In genomic region chr9:49704196-49704967, GRCm38 (mm10) we compare ENCODE assay signal across 21 mouse cellular contexts.
DNase-seq lines count a peak whose midpoint lies in the region; ATAC-seq and TF ChIP-seq lines count a peak whose summit lies in the region.
"Had no signal": no experiment of that assay in that cellular context is flagged by ENCODE, and none has a peak within 500 bp of the region (broad histone marks: within the 10 kb centered on the region; RNA-seq: fewer than 3 reads in every experiment).

No protein-coding gene starts in this region.

- no peaks in the 10 kb centered on the region for H3K9me3 ChIP-seq in hindbrain, embryonic 14.5 days (ENCODE audit: control insufficient read depth, low read length)
- H3K9me3 ChIP-seq in hindbrain, postnatal 0 days (ENCODE audit: low read length), result no peaks in the 10 kb centered on the region
- no peaks in the 10 kb centered on the region for H3K9me3 ChIP-seq in midbrain, embryonic 11.5 days (ENCODE audit: control insufficient read depth, low read length)
- no peaks in the 10 kb centered on the region for H3K9me3 ChIP-seq in midbrain, embryonic 10.5 days (replicated peaks)
- no peaks in the 10 kb centered on the region for H3K9me3 ChIP-seq in kidney, embryonic 15.5 days (replicated peaks)
- H3K9me3 ChIP-seq: embryonic facial prominence, embryonic 10.5 days; heart, embryonic 15.5 days; intestine, embryonic 15.5 days; limb, embryonic 10.5 days; midbrain, embryonic 12.5 days had no signal

- H3K27me3 ChIP-seq in hindbrain, embryonic 14.5 days (ENCODE audit: control insufficient read depth, insufficient read depth, low read length), result no peaks in the 10 kb centered on the region
- no peaks in the 10 kb centered on the region for H3K27me3 ChIP-seq in hindbrain, postnatal 0 days (ENCODE audit: insufficient read depth, low read length)
- H3K27me3 ChIP-seq in midbrain, embryonic 11.5 days (ENCODE audit: control insufficient read depth, insufficient read depth, low read length), result no peaks in the 10 kb centered on the region
- H3K27me3 ChIP-seq in midbrain, embryonic 10.5 days (ENCODE audit: low read depth, poor library complexity, severe bottlenecking), result no peaks in the 10 kb centered on the region
- H3K27me3 ChIP-seq in kidney, embryonic 15.5 days, result no peaks in the 10 kb centered on the region
- H3K27me3 ChIP-seq: heart, embryonic 15.5 days; intestine, embryonic 15.5 days; midbrain, embryonic 12.5 days had no signal

- no peak overlapping the region for H3K4me3 ChIP-seq in hindbrain, embryonic 14.5 days (replicated peaks; ENCODE audit: low read length)
- H3K4me3 ChIP-seq in hindbrain, postnatal 0 days (ENCODE audit: low read length), result no peak overlapping the region
- H3K4me3 ChIP-seq in midbrain, embryonic 11.5 days (ENCODE audit: low read depth, low read length), result no peak overlapping the region
- no peak overlapping the region for H3K4me3 ChIP-seq in midbrain, embryonic 10.5 days
- no peak overlapping the region for H3K4me3 ChIP-seq in kidney, embryonic 15.5 days (replicated peaks)
- no peak overlapping the region for H3K4me3 ChIP-seq in left cerebral cortex, adult 2 months
- H3K4me3 ChIP-seq: embryonic facial prominence, embryonic 10.5 days; heart, embryonic 15.5 days; intestine, embryonic 15.5 days; limb, embryonic 10.5 days; midbrain, embryonic 12.5 days had no signal

- 70% methylated on average over 9 of the region's 9 CpGs for WGBS in hindbrain, embryonic 14.5 days
- 77% methylated on average over 9 of the region's 9 CpGs for WGBS in hindbrain, postnatal 0 days
- 88% methylated on average over 9 of the region's 9 CpGs for WGBS in midbrain, embryonic 11.5 days
- 90% methylated on average over 9 of the region's 9 CpGs for WGBS in midbrain, embryonic 10.5 days
- WGBS in kidney, embryonic 15.5 days, result 72% methylated on average over 9 of the region's 9 CpGs

- peaks cover 13% of the 10 kb centered on the region for H3K4me1 ChIP-seq in hindbrain, embryonic 14.5 days (replicated peaks; ENCODE audit: control insufficient read depth, insufficient read depth, low read length)
- H3K4me1 ChIP-seq in hindbrain, postnatal 0 days (ENCODE audit: insufficient read depth, low read length), result peaks cover 3% of the 10 kb centered on the region; the same call in 1 of the 2 replicates
- H3K4me1 ChIP-seq in midbrain, embryonic 11.5 days (ENCODE audit: control insufficient read depth, insufficient read depth, low read length), result no peaks in the 10 kb centered on the region
- H3K4me1 ChIP-seq in midbrain, embryonic 10.5 days, result no peaks in the 10 kb centered on the region; the same call in 1 of the 2 replicates
- no peaks in the 10 kb centered on the region for H3K4me1 ChIP-seq in kidney, embryonic 15.5 days
- H3K4me1 ChIP-seq: embryonic facial prominence, embryonic 10.5 days; intestine, embryonic 15.5 days; limb, embryonic 10.5 days; midbrain, embryonic 12.5 days had no signal

- H3K36me3 ChIP-seq in hindbrain, embryonic 14.5 days (replicated peaks; ENCODE audit: control insufficient read depth, insufficient read depth), result 0 out of 2 replicates have a peak, but pooled peaks cover 5% of the 10 kb centered on the region
- no peaks in the 10 kb centered on the region for H3K36me3 ChIP-seq in hindbrain, postnatal 0 days (ENCODE audit: insufficient read depth, low read length)
- H3K36me3 ChIP-seq in midbrain, embryonic 11.5 days (ENCODE audit: control insufficient read depth, insufficient read depth, low read length), result no peaks in the 10 kb centered on the region
- no peaks in the 10 kb centered on the region for H3K36me3 ChIP-seq in midbrain, embryonic 10.5 days
- H3K36me3 ChIP-seq in kidney, embryonic 15.5 days, result 0 out of 2 replicates have a peak, but pooled peaks cover 9% of the 10 kb centered on the region
- H3K36me3 ChIP-seq: embryonic facial prominence, embryonic 10.5 days; heart, embryonic 15.5 days; intestine, embryonic 15.5 days; limb, embryonic 10.5 days; midbrain, embryonic 12.5 days had no signal

- no peak for TF ChIP-seq CTCF in hindbrain, postnatal 0 days (IDR thresholded peaks at IDR 0.05; ENCODE audit: low read depth)
- no peak for TF ChIP-seq CTCF in left cerebral cortex, adult 2 months (IDR thresholded peaks at IDR 0.05)

- no peak for DNase-seq in hindbrain, embryonic 14.5 days (ENCODE audit: low spot score)
- DNase-seq in hindbrain, postnatal 0 days (ENCODE audit: low spot score), result no peak
- DNase-seq in midbrain, embryonic 11.5 days (ENCODE audit: low spot score, missing footprints), result peak; percentile 54
- DNase-seq in midbrain, embryonic 10.5 days (ENCODE audit: low spot score), result no peak
- peak; percentile 23 to 45 for DNase-seq in kidney, postnatal 4 days
- DNase-seq in urinary bladder, postnatal 14 days (ENCODE audit: low spot score), result no peak
- no peak for DNase-seq in left cerebral cortex, adult 2 months (ENCODE audit: extremely low spot score in 1 of 2, low spot score in 2 of 2)
- DNase-seq: cerebellum, adult 11 months; cerebellum, postnatal 10 days; gastrocnemius, postnatal 36 days; heart, postnatal 36 days; liver; lung, postnatal 10 days; right cerebral cortex, postnatal 14 days; spleen, adult 18-20 months had no signal

- no peak overlapping the region for H3K4me2 ChIP-seq in hindbrain, embryonic 14.5 days (replicated peaks)
- no peak overlapping the region for H3K4me2 ChIP-seq in hindbrain, postnatal 0 days (ENCODE audit: low read depth, low read length)
- no peak overlapping the region for H3K4me2 ChIP-seq in midbrain, embryonic 11.5 days
- no peak overlapping the region for H3K4me2 ChIP-seq in kidney, embryonic 15.5 days
- H3K4me2 ChIP-seq: heart, embryonic 15.5 days; intestine, embryonic 15.5 days; midbrain, embryonic 12.5 days had no signal

- no peak; the same call in 1 of the 2 replicates for ATAC-seq in hindbrain, embryonic 14.5 days (ENCODE audit: low FRiP score)
- ATAC-seq in hindbrain, postnatal 0 days, result no peak
- ATAC-seq in midbrain, embryonic 11.5 days (ENCODE audit: low FRiP score), result no peak
- peak; percentile 85 for ATAC-seq in kidney, embryonic 15.5 days (replicated peaks; ENCODE audit: low FRiP score)
- ATAC-seq: intestine, embryonic 15.5 days had no signal

- H3K27ac ChIP-seq in hindbrain, embryonic 14.5 days, result peak overlapping the region; percentile 21; the same call in 1 of the 2 replicates
- H3K27ac ChIP-seq in hindbrain, postnatal 0 days, result no peak overlapping the region
- H3K27ac ChIP-seq in midbrain, embryonic 11.5 days (ENCODE audit: low read depth, low read length), result no peak overlapping the region
- H3K27ac ChIP-seq in midbrain, embryonic 10.5 days (replicated peaks), result no peak overlapping the region
- peak overlapping the region; percentile 61; the same call in 1 of the 2 replicates for H3K27ac ChIP-seq in kidney, embryonic 15.5 days
- H3K27ac ChIP-seq in left cerebral cortex, adult 2 months, result no peak overlapping the region
- H3K27ac ChIP-seq: embryonic facial prominence, embryonic 10.5 days; heart, embryonic 15.5 days; intestine, embryonic 15.5 days; limb, embryonic 10.5 days; midbrain, embryonic 12.5 days had no signal

- intact Hi-C loops in left cerebral cortex, adult 2 months (cut with DNase I), result no loop called here

- no peak overlapping the region; the same call in 1 of the 2 replicates for H3K9ac ChIP-seq in hindbrain, embryonic 14.5 days
- H3K9ac ChIP-seq in hindbrain, postnatal 0 days (replicated peaks; ENCODE audit: low read length), result no peak overlapping the region
- H3K9ac ChIP-seq in midbrain, embryonic 11.5 days (ENCODE audit: low read length), result no peak overlapping the region
- H3K9ac ChIP-seq in kidney, embryonic 15.5 days, result no peak overlapping the region
- H3K9ac ChIP-seq: heart, embryonic 15.5 days; intestine, embryonic 15.5 days; midbrain, embryonic 12.5 days had no signal

Comparison
In these comparisons a context has a peak if more than half of its experiments do, and no peak if none do; other contexts are left out.
1. DNase-seq: peak in midbrain, embryonic 11.5 days (single experiment) and kidney, postnatal 4 days (2 of 2); none in hindbrain, embryonic 14.5 days (single experiment), hindbrain, postnatal 0 days (single experiment), midbrain, embryonic 10.5 days (single experiment), urinary bladder, postnatal 14 days (single experiment) and left cerebral cortex, adult 2 months (0 of 2).
2. H3K27ac ChIP-seq: peak in hindbrain, embryonic 14.5 days (single experiment) and kidney, embryonic 15.5 days (single experiment); none in hindbrain, postnatal 0 days (single experiment), midbrain, embryonic 11.5 days (single experiment), midbrain, embryonic 10.5 days (single experiment) and left cerebral cortex, adult 2 months (single experiment).